11 mouse cellular contexts compared by ENCODE assay signal in genomic region chr12:99375878-99376454, GRCm38 (mm10).
DNase-seq lines count a peak whose midpoint lies in the region; ATAC-seq lines count a peak whose summit lies in the region.
"Had no signal": no experiment of that assay in that cellular context is flagged by ENCODE, and none has a peak within 500 bp of the region (broad histone marks: within the 10 kb centered on the region; RNA-seq: fewer than 3 reads in every experiment).

No protein-coding gene starts in this region.

- intact Hi-C loops in heart, postnatal 36 days (cut with DNase I): no loop called here

- no peaks in the 10 kb centered on the region for H3K9me3 ChIP-seq in embryonic facial prominence, embryonic 11.5 days (replicated peaks; ENCODE audit: control insufficient read depth, low read length)
- H3K9me3 ChIP-seq in embryonic facial prominence, embryonic 10.5 days: peaks cover 7% of the 10 kb centered on the region; the same call in 1 of the 2 replicates
- no peaks in the 10 kb centered on the region for H3K9me3 ChIP-seq in forebrain, embryonic 15.5 days
- H3K9me3 ChIP-seq in midbrain, embryonic 13.5 days: no peaks in the 10 kb centered on the region
- H3K9me3 ChIP-seq: embryonic facial prominence, embryonic 12.5 days had no signal

- no peak overlapping the region for H3K4me3 ChIP-seq in embryonic facial prominence, embryonic 11.5 days (ENCODE audit: low read depth, low read length)
- no peak overlapping the region for H3K4me3 ChIP-seq in embryonic facial prominence, embryonic 10.5 days
- no peak overlapping the region for H3K4me3 ChIP-seq in forebrain, embryonic 15.5 days
- no peak overlapping the region for H3K4me3 ChIP-seq in midbrain, embryonic 13.5 days (replicated peaks)
- H3K4me3 ChIP-seq: embryonic facial prominence, embryonic 12.5 days had no signal

- WGBS in embryonic facial prominence, embryonic 11.5 days: 96% methylated on average over 8 of the region's 8 CpGs
- WGBS in embryonic facial prominence, embryonic 10.5 days: 90% methylated on average over 8 of the region's 8 CpGs
- 65% methylated on average over 8 of the region's 8 CpGs for WGBS in forebrain, embryonic 15.5 days
- 54% methylated on average over 8 of the region's 8 CpGs for WGBS in midbrain, embryonic 13.5 days

- H3K36me3 ChIP-seq in embryonic facial prominence, embryonic 11.5 days (replicated peaks; ENCODE audit: control insufficient read depth, insufficient read depth, low read depth, low read length): peaks cover 3% of the 10 kb centered on the region
- peaks cover 49% of the 10 kb centered on the region for H3K36me3 ChIP-seq in embryonic facial prominence, embryonic 10.5 days (replicated peaks)
- no peaks in the 10 kb centered on the region for H3K36me3 ChIP-seq in forebrain, embryonic 15.5 days
- H3K36me3 ChIP-seq in midbrain, embryonic 13.5 days: peaks cover 12% of the 10 kb centered on the region

- no peak for ATAC-seq in embryonic facial prominence, embryonic 11.5 days (replicated peaks; ENCODE audit: insufficient number of reproducible peaks, low FRiP score, low TSS enrichment, low read depth)
- ATAC-seq in forebrain, embryonic 15.5 days (replicated peaks): 0 out of 2 replicates have a peak, but pooled peaks have one; percentile 27
- peak; percentile 66 for ATAC-seq in midbrain, embryonic 13.5 days
- ATAC-seq: liver, postnatal 0 days had no signal

- no peak overlapping the region for H3K9ac ChIP-seq in embryonic facial prominence, embryonic 11.5 days (replicated peaks; ENCODE audit: low read length)
- H3K9ac ChIP-seq in forebrain, embryonic 15.5 days (replicated peaks): no peak overlapping the region
- no peak overlapping the region for H3K9ac ChIP-seq in midbrain, embryonic 13.5 days (replicated peaks)
- H3K9ac ChIP-seq: embryonic facial prominence, embryonic 12.5 days; liver, postnatal 0 days had no signal

- no peaks in the 10 kb centered on the region; the same call in 1 of the 2 replicates for H3K4me1 ChIP-seq in embryonic facial prominence, embryonic 11.5 days (ENCODE audit: control insufficient read depth, insufficient read depth, low read length)
- peaks cover 24% of the 10 kb centered on the region for H3K4me1 ChIP-seq in embryonic facial prominence, embryonic 10.5 days
- H3K4me1 ChIP-seq in forebrain, embryonic 15.5 days: peaks cover 56% of the 10 kb centered on the region
- peaks cover 62% of the 10 kb centered on the region for H3K4me1 ChIP-seq in midbrain, embryonic 13.5 days (replicated peaks)
- H3K4me1 ChIP-seq: embryonic facial prominence, embryonic 12.5 days had no signal

- peak; percentile 15 for DNase-seq in embryonic facial prominence, embryonic 11.5 days (ENCODE audit: low spot score)
- no peak for DNase-seq in embryonic facial prominence, embryonic 10.5 days (ENCODE audit: low spot score)
- peak; percentile 36 for DNase-seq in CD4-positive, CD25-positive, alpha-beta regulatory T cell, adult 2 months (ENCODE audit: low read depth, low spot score)
- no peak for DNase-seq in thymus, adult 18-20 months
- no peak for DNase-seq in heart, postnatal 36 days
- no peak for DNase-seq in ovary, postnatal 14 days (ENCODE audit: low spot score)
- DNase-seq: heart, adult 11 months; liver, postnatal 0 days had no signal

- no peak overlapping the region for H3K4me2 ChIP-seq in embryonic facial prominence, embryonic 11.5 days (ENCODE audit: low read depth, low read length)
- H3K4me2 ChIP-seq in forebrain, embryonic 15.5 days (replicated peaks): no peak overlapping the region
- no peak overlapping the region for H3K4me2 ChIP-seq in midbrain, embryonic 13.5 days (replicated peaks)
- H3K4me2 ChIP-seq: embryonic facial prominence, embryonic 12.5 days had no signal

- no peaks in the 10 kb centered on the region for H3K27me3 ChIP-seq in embryonic facial prominence, embryonic 11.5 days (ENCODE audit: control insufficient read depth, insufficient read depth, low read length)
- no peaks in the 10 kb centered on the region for H3K27me3 ChIP-seq in embryonic facial prominence, embryonic 10.5 days (replicated peaks; ENCODE audit: low read depth, poor library complexity, severe bottlenecking)
- H3K27me3 ChIP-seq in forebrain, embryonic 15.5 days: no peaks in the 10 kb centered on the region
- H3K27me3 ChIP-seq in midbrain, embryonic 13.5 days: no peaks in the 10 kb centered on the region
- H3K27me3 ChIP-seq: embryonic facial prominence, embryonic 12.5 days had no signal

- no peak overlapping the region for H3K27ac ChIP-seq in embryonic facial prominence, embryonic 11.5 days (replicated peaks; ENCODE audit: low read depth, low read length)
- no peak overlapping the region for H3K27ac ChIP-seq in embryonic facial prominence, embryonic 10.5 days (replicated peaks)
- H3K27ac ChIP-seq in forebrain, embryonic 15.5 days (replicated peaks): peak overlapping the region; percentile 69
- H3K27ac ChIP-seq in midbrain, embryonic 13.5 days: peak overlapping the region; percentile 56; the same call in 1 of the 2 replicates
- H3K27ac ChIP-seq: embryonic facial prominence, embryonic 12.5 days had no signal

Comparison
In these comparisons a context has a peak if more than half of its experiments do, and no peak if none do; other contexts are left out.
1. DNase-seq: peak in embryonic facial prominence, embryonic 11.5 days (single experiment) and CD4-positive, CD25-positive, alpha-beta regulatory T cell, adult 2 months (single experiment); none in embryonic facial prominence, embryonic 10.5 days (single experiment), thymus, adult 18-20 months (0 of 2), heart, postnatal 36 days (0 of 2) and ovary, postnatal 14 days (single experiment).
2. H3K27ac ChIP-seq: peak in forebrain, embryonic 15.5 days (single experiment) and midbrain, embryonic 13.5 days (single experiment); none in embryonic facial prominence, embryonic 11.5 days (single experiment) and embryonic facial prominence, embryonic 10.5 days (single experiment).